Mouse (Mus musculus): ENCODE data around the gene Tmem19. TPM values are rescaled to one million over a fixed set of nuclear protein-coding genes. Genes with fewer than 3 reads are reported as not detected.

Gene Tmem19
- total RNA-seq (2021), result 10 to 100 TPM; 11.6 to 15.5 TPM

DNA sequence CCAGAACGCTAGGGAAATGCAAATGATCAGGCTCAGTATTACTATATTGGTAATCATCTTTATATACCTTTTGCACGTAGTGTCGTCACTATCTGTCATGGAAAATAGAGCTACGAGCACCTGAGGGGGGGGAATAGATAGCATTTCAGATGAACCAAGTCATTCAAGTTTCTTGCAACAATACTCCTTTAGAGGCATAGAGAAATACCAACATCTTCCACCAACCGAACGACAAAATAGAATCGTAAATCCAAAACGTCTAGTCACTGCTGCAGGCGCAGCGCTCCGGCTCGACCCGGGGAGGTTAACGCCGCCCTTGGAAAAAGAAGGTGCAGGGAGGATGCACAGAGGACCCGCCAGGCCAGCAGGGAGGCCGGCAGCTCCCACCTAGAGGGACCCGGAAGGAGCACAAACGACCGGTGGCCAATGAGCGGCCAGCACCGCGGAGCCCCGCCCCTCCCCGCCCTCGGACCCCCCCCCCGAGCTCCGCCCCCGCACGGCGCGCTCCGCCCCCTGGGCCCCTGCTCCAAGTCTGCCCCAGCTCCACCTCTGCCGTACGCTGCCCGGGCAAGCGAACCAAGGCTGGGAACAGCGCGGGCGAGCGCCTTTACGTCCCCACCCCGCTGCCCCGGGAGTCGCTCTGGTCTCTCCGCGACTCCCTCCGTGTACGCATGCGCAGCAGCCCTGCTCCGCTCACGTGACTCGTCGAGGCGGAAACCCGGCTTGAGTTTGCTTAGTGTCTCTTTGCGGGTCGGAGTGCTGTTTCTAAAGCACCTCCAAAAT is at the start of gene Tmem19:
Gene Tmem19, minus strand, starts transcription at position 662 of the 783 bp plus-strand sequence.
- intact Hi-C loops (cut with DNase I), result loop anchor here (1.0 to 5.0 kb wide), 3 partner anchors 22 to 110 kb away; partner anchors contain the start of genes Tbc1d15, Thap2 and Zfc3h1

DNA sequence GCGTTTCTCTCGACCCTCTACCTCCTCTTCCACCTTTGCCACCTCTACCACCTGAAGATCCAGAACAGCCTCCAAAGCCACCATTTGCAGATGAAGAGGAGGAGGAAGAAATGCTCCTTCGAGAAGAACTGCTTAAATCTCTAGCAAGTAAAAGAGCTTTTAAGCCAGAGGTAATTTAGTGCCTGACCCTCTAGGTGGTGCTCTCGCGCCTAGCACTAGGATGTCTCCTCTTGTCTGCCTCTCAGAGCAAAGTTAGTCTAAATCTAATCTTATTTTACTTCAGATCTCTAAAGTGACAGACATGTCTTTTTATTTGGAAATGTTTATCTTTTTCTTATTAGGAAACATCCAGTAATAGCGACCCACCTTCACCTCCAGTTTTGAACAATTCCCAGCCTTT is 44.1 kb upstream of the Tmem19 start:
- DNase-seq, result peak; percentile 42 to 52
- intact Hi-C loops (cut with DNase I), result loop anchor here (2.0 kb wide), 2 partner anchors 14 to 210 kb away; no protein-coding TSS in a partner anchor

More for the DNA sequence above, at the start of gene Tmem19:
- DNase-seq, result peak; percentile 95 to 97

DNA sequence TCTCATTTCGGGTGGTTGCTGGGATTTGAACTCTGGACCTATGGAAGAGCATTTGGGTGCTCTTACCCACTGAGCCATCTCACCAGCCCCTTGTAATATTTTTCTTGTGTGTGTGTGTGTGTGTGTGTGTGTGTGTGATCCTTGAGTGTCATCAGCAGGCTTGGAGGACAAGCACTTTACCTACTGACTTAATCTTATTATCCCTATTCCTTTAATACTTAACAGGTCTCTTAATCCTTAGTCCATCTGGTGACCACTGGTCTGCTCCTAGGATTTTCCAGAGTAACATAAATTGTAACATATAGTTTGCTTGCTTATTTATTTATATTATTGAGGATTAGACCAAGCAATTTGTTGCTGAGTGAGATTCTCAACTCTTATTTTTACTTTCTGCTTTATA is 29.6 kb upstream of the Tmem19 start:
- no peak for DNase-seq
- intact Hi-C loops (cut with DNase I), result no loop called here

DNA sequence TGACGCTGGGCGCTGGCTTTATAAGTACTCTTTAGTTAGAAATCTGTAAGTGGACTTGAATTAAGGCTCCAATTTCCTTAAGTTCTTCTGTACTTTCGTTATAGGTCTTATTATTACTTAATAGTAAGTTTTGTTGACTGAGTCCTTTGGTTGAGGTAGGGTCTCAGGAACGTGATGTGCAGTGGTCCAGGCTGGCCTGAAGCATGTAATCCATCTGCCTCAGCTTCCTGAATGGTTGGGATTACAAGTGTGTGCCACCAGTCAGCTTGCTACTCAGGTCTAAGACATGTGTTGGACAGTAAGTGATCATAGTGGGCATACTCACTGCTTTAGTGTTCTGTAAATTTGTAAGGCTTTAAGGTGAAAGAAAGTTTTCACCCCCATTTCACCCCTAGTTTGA is 28.8 kb upstream of the Tmem19 start:
- intact Hi-C loops (cut with DNase I), result no loop called here
- DNase-seq, result no peak

DNA sequence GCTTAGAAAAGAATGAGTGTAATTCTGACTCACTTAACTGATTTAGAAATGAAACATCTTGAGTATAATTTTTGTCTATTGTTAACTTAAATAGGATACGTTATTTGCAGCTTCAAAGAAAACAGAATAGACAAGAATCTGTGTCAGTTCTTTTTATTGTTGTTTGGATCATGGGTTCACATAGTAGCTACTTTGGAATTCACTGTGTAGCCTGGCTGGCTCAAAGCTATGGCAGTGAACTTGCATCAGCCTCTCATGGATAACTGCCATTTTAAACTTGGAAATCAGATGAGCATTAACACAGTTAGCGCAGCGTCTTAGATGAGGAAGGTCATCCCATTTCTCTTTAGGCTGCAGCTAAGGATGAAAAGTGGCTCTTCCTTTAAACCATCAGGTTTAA is 25.6 kb upstream of the Tmem19 start:
- intact Hi-C loops (cut with DNase I), result loop anchor here (5.0 kb wide), 1 partner anchor 136 kb away; the partner anchor contains the start of gene Tbc1d15
- no peak for DNase-seq

DNA sequence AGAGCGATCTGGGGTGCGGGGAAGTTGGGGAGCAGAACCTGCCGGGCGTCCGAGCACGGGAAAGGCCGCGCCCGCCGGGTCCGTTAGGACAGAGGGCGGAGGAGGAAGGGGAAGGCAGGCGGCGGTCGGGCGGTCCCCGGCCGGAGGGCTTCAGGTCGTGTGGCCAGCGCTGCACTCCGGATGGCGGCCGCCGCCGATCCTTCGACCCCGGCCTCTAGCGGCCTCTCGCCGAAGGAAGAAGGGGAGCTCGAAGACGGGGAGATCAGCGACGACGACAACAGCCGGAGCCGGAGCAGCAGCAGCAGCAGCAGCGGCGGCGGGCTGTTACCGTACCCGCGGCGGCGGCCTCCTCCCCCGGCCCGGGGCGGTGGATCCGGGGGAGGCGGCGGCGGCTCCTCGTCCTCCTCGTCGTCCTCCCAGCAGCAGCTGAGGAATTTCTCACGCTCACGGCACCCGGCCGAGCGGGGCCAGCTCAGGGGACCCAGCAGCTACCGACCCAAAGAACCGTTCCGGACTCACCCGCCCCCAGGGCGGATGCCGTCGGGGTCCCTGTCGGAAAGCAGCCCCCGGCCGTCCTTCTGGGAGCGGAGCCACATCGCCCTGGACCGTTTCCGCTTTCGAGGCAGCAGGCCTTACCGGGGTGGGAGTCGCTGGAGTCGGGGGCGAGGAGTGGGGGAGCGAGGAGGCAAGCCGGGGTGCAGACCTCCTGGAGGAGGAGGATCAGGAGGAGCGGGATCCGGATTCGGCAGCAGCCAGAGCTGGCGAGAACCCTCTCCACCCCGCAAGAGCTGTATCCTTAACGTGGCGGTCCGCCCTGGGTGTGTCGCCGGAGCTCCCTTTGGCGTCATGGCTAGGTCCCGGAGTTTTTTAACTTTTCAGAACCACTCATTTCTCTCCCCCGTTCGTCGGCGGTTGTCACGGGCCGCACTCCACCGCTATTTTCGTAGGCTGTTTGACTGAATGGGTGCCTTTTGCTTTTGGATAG is 23.0 kb upstream of the Tmem19 start:
- intact Hi-C loops (cut with DNase I), result loop anchor here (2.0 to 5.0 kb wide), 3 partner anchors 63 to 133 kb away; partner anchors contain the start of genes Rab21 and Tbc1d15
- peak; percentile 63 to 84 for DNase-seq

DNA sequence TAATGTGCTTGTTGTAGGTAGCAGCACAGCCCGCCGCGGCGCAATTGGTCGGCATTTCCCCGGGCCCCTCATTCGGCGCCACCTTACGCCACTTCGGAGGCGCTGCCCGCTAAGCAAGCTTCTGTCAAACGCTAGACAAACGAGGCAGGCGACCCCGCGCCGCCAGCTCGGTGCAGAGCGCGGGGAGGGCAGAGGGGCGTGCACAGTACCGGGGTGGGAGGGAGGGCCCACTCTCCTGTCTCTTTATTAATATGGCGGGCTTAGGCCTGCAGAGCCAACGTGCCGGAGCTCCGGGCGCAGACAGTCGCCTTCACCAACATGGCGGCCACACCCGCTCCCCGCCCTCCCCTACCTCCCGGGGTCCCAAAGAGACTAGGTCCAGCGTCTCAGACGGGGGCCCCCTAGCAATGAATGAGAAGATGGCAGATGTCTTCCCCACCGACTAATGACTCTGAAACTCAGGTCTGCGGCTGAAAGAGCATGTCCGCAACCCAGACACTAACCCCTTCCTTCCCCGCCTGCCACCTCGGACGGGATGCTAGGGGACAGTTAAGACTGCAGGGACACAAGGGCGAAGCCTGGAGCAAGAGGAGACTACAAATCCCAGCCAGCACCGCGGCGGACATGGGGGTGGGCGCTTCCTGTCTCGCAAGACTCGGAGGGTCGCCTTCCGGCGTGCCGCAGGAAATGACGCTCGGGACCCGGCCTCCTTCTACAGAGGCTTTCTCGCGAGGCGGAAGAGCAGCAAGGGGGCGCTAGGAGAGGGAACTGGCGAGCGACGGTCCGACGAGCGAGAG is 22.1 kb upstream of the Tmem19 start, which contains the start of the genes Thap2 and Zfc3h1:
Gene Thap2, minus strand, starts transcription at position 223 of the 797 bp plus-strand sequence.
Gene Zfc3h1, plus strand, starts transcription at position 739 of the 797 bp plus-strand sequence.
- intact Hi-C loops (cut with DNase I), result loop anchor here (1.0 to 5.0 kb wide), 4 partner anchors 22 to 132 kb away; partner anchors contain the start of genes Rab21, Tbc1d15 and Tmem19
- DNase-seq, result peak; percentile 95

DNA sequence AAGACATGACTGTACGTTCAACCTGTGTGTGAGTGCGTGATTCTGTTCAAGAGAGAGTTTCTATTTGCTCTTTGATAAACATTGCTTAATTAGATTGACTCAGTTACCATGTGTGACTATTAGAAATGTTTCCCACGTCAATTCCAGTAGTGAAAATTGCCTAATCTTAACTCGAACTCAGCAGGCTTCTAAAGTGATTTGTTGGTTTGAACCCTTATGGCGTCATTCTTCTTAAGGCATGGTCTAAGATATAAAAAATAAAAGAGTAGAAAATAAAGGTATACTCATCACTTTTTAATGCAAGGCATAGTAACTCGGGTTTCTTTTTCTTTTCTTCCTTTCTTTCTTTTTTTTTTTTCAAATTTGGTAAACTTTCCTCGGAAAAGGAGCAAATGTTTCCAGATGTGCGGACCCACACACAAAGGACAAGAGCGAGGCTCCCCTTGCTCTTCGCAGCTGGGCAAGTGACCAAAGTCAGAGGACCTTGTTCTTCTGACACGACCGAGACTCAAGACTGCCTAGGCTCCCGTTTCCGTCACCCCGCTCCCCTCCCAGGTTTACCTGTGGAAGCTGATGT is 21.4 kb upstream of the Tmem19 start:
- no peak for DNase-seq
- intact Hi-C loops (cut with DNase I), result loop anchor here (1.0 to 2.0 kb wide), 3 partner anchors 21 to 69 kb away; partner anchors contain the start of genes Rab21 and Tmem19

DNA sequence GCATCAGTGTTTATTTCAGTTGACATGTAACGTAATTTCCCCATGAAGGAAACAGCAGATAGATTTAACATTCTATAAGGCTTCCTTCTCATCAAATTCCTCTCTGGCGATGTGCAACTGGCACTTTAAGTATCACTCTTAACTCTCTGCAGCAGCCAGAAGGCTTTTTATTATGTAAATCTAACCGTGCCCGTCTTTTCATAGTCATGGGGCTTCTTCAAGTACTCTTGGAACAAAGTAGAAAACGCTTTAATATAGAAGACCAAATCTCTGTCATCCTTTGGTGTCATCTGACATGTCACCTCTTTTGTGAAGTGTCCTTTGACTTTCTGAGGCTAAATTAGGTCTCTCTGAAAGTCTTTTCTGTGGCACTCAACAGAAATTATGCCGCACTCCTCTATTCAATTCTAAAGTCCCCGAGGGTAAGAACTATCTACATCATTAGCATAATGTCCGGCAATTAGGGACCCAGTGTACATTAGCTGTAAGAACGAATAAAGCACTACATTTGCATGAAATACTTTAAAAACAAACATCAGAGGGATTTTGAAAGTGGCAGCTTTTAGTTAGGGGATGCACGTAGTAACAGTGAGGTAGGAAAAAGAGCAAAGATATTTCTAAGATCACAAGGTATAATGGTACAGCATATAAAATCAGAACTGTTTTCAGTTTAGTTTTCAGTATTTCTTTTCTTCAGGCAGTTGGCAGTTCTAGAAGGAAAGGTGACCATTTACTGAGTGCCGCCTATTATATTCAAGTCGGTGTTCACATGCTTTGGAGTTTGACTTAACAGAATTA is 20.7 kb upstream of the Tmem19 start:
- DNase-seq, result no peak
- intact Hi-C loops (cut with DNase I), result no loop called here

DNA sequence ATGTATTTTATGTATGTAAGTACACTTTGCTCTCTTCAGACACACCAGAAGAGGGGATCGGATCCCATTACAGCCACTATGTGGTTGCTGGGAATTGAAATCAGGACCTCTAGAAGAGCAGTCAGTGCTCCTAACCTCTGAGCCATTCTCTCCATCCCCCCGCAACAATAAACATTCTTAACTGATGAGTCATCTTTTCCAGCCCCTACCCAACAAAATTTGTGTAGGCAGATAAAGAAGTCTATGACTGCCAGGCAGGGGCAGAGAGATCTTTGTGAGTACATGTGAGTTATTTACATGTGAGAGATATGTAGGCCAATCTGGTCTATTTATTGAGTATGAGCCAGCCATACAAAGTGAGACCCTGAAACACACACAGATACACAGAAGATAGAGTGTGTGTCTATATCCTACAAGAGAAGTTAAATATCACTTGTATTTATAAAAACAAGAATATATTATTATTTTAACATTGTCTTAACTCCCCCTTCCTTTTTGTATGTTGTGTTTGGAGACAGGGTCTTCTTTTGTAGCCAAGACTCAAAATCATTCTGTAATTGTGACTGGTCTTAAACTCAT is 19.3 kb upstream of the Tmem19 start:
- intact Hi-C loops (cut with DNase I), result no loop called here
- no peak for DNase-seq

DNA sequence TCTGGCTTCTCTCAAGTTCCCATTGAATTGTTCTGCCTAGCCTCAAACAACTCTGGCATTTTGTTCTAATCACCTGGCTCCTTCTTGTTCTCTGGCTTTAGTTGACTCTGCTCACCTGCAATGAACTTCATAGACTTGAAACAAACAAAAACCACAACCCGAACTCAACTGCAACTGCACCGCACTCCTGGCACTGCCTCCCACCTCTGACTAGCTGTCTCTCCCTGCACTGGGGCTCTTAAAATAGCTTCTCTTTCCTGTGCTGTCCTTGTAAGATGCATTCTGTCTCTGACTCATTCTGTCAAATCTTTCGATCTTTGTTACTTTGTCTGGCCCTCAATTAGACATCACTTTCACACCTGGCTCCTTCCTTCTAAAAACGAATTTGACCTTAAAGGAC is 850 bp upstream of the Tmem19 start:
- no peak for DNase-seq
- intact Hi-C loops (cut with DNase I), result loop anchor here (5.0 kb wide), 1 partner anchor 111 kb away; the partner anchor contains the start of gene Tbc1d15

DNA sequence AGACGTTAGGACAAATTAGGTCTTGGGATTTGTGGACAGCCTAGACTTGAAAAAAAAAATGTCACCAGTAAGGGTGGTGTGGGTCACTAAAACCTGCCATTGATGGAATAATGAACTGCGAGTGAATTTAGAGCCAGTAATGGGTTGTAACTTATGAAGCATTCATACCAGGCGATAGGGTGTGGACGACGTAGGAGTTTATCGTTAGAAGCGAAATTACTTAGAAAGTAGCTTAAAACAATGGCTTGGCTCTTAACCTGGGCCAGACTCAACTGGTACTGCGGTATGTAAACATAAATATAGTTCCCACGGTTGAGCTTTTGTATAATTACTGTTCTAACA is 293 bp upstream of the Tmem19 start:
- DNase-seq, result no peak
- intact Hi-C loops (cut with DNase I), result loop anchor here (1.0 to 5.0 kb wide), 2 partner anchors 22 to 110 kb away; partner anchors contain the start of genes Tbc1d15, Thap2 and Zfc3h1

DNA sequence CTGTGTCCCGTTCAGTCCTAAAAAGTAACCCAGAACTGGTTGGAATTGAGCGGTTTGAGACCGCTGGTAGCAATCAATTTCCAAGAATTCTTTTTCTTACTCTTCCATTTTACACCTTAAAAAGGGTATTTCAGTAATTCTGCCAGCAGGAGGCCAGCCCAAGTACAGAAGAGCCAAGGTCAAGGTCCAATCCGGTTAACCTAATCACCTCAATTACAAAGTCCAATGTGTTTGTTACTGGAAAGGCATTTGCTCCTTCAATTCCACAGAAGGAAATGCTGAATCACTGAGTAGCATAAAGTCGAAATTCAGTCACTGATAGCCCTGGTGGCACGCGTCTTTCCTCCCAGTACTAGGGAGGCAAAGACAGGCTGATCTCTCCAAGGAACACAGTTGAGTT is 3.2 kb downstream of the Tmem19 start:
- no peak for DNase-seq
- intact Hi-C loops (cut with DNase I), result no loop called here

DNA sequence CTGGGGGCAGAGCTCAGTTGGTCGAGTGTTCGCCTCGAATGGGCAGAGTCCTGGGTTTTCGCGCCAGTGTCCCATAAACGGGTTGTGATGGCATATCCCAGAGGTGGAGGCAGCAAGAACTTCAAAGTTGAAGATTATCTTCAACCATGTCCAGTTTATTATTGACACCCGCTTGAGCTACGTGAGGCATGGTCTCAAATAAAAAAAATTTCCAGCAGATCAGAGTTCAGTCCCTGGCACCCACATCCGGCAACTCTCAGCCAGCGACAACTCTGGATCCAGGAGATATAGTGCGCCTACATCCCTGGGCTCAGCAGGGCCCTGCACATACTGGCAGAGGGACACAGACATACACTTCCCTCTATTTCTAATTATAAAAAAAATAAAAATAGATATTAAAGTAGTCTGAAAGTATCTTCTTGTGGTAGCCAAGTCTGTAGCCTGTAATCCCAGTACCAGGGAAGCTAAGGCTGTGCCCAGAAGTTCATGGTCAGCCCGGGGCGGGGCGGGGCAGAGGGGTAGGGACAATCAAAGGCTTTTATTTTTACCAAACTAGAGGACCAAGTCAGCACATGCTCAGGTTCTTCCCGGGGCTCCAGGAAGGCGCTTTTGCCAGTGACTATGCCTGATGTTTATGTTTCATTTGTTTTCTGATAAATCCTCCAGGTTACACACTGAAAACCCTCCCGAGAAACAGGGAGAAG is 3.9 kb downstream of the Tmem19 start:
- intact Hi-C loops (cut with DNase I), result no loop called here
- DNase-seq, result no peak

DNA sequence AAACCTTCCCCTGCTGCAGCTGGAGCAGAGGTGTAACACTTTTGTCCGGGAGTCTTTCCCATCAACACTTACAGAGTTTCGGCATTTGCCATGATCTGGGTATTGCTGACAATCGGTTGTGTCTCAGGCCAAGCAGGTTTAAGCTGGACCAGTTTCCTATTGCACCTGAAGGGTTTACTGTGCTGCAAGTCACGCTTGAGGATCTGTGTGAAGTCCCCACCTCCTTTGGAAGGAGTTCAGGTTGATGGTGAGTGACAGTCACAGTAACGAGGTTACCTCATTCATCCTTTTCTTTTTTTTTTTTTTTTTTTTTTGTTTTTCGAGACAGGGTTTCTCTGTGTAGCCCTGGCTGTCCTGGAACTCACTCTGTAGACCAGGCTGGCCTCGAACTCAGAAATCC is 6.2 kb downstream of the Tmem19 start:
- DNase-seq, result no peak
- intact Hi-C loops (cut with DNase I), result no loop called here

DNA sequence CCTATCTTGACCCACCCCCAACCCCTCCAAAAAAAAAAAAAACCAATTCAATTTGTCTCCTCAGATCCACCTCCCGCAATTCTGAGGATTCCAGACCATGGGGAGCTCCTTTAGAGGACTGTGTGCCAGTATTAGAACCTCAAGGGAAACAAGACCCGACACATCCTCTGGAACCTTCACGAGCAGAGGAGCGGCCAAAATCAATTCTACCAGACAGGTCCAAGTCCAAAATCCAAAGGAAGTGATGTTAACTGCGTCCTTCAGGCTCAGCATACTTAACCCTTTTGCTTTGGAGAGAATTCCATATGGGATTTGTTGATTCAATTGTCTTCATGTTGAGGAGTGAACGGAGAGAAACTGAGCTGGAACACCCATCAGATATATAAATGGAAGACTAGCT is 7.3 kb downstream of the Tmem19 start:
- intact Hi-C loops (cut with DNase I), result no loop called here
- DNase-seq, result no peak

DNA sequence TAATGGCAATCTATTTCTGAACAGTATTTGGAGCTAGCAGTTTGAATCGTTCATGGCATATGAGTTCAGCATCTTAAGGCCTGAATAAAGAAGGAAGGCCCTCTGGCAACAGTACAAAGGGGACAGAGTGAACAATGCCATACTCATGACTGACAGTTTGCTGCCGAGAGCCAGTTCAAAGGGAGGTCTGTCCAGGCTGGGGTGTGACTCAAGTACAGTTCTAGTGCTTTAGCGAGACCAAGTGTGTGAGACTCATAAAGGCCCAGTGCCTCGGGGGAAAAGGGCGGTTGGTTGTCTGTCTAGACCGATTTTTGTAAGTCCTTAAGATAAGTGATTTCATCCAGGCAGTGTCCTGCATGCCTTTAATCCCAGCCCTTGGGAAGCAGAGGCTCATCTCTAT is 7.7 kb downstream of the Tmem19 start:
- intact Hi-C loops (cut with DNase I), result no loop called here

More for the DNA sequence above, 7.7 kb downstream of the Tmem19 start:
- no peak for DNase-seq

Measured in heart, postnatal 36 days (tissue).